Mouse (Mus musculus) olfactory bulb, adult 2 months (tissue): ENCODE data around the gene Aspscr1.

Source experiments
- CTCF ChIP-seq: fragments of 200-500 bp; IDR thresholded peaks from 2 replicates; pipeline ENCODE4 v1.5.1; 2012; ENCODE audit warnings: low read depth, mild to moderate bottlenecking, low read length, moderate library complexity; ENCODE audit not compliant: insufficient read depth
- POLR2A ChIP-seq: fragments of 200-500 bp; IDR thresholded peaks from 2 replicates; pipeline ENCODE4 v1.6.1; 2012; ENCODE audit warnings: mild to moderate bottlenecking, low read depth, low read length, moderate library complexity; ENCODE audit not compliant: insufficient read depth

DNA sequence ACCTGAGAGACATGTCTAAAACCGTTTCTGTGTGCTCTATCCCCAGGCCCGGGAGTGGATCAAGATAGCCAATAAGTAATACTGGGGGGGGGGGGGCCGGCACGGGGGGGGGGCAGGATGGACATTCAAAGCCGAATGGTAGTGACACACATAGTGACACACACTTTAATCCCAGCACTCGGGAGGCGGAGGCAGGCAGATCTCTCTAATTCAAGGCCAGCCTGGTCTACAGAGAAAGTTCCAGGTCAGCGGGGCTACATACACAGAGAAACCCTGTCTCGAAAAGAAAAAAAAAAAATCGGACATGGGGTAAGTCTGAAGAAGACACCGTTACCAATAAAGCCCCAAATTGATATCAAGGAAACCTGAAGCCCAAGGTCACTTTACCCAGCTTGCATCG lies 54.8 kb downstream of the Aspscr1 start:
- no peak for TF ChIP-seq POLR2A
- no peak for TF ChIP-seq CTCF
